Mouse (Mus musculus) stomach, postnatal 0 days (tissue): ENCODE results near the gene Fcrla.

Experiments used
- CTCF ChIP-seq: IDR thresholded peaks from 2 replicates; pipeline ENCODE4 v1.5.1; 2016; ENCODE audit warnings: antibody characterized with exemption, low read depth, mild to moderate bottlenecking, moderate library complexity
- EP300 ChIP-seq: optimal IDR thresholded peaks from 2 replicates; pipeline ENCODE3; 2016; ENCODE audit warnings: antibody characterized with exemption

DNA sequence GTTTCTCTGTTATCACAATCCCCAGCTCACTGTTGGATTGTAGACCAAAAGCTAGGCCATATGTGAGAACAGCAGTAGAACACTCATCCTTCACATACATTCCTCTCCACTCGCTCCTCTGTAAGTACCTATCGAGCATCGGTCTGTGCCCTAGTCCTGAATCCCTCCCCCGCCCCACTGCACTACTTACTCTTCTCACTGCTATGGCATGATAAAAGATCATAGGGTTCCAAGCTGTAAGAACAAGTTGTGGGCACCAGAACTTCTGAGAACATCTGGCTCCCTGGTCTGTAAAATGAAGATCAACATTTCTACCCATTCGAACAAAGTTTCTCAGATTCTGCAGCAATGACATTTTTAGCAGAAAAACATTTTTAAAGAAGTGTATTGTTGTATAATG, 49.1 kb upstream of the Fcrla start, which contains the start of gene Fcgr2b:
- TF ChIP-seq EP300 (no peak), CTCF (no peak)
